Mouse (Mus musculus) hindbrain, embryonic 14.5 days (tissue): ENCODE data around the gene Lin7a. TPM values are rescaled to one million over a fixed set of nuclear protein-coding genes. Genes with fewer than 3 reads are reported as not detected.

Experiments used
- ATAC-seq: fragments of 200-750 bp; cut with Nextera tagmentation; 2 replicates; pipeline ENCODE4 v1.8.0; 2017; ENCODE audit warnings: moderate number of reproducible peaks, mild to moderate bottlenecking, moderate TSS enrichment, moderate library complexity; ENCODE audit not compliant: low FRiP score
- DNase-seq: peaks from one replicate; pipeline ENCODE4 v3.0.0-alpha.2; 2015; ENCODE audit warnings: low spot score
- H3K27ac ChIP-seq: fragments of 300-500 bp; sonication (generic); 2 replicates; pipeline ENCODE4 v1.5.1; 2014; ENCODE audit warnings: mild to moderate bottlenecking, moderate library complexity
- H3K27me3 ChIP-seq: fragments of 300-500 bp; sonication (generic); 2 replicates; pipeline ENCODE4 v1.6.1; 2014; ENCODE audit warnings: mild to moderate bottlenecking, low read length, mixed read lengths; ENCODE audit not compliant: control insufficient read depth, insufficient read depth
- H3K36me3 ChIP-seq: fragments of 300-500 bp; sonication (generic); replicated peaks from 2 replicates; pipeline ENCODE4 v1.6.1; 2014; ENCODE audit not compliant: control insufficient read depth, insufficient read depth
- H3K4me1 ChIP-seq: fragments of 300-500 bp; sonication (generic); replicated peaks from 2 replicates; pipeline ENCODE4 v1.6.1; 2014; ENCODE audit warnings: antibody characterized with exemption, low read length, mixed read lengths; ENCODE audit not compliant: control insufficient read depth, insufficient read depth
- H3K4me2 ChIP-seq: fragments of 300-500 bp; sonication (generic); replicated peaks from 2 replicates; pipeline ENCODE4 v1.6.1; 2014; ENCODE audit warnings: mild to moderate bottlenecking, moderate library complexity
- H3K4me3 ChIP-seq: fragments of 300-500 bp; sonication (generic); replicated peaks from 2 replicates; pipeline ENCODE4 v1.5.1; 2014; ENCODE audit warnings: mild to moderate bottlenecking, low read length
- H3K9ac ChIP-seq: fragments of 300-500 bp; sonication (generic); 2 replicates; pipeline ENCODE4 v1.6.1; 2014
- H3K9me3 ChIP-seq: fragments of 300-500 bp; sonication (generic); 2 replicates; pipeline ENCODE4 v1.6.1; 2016; ENCODE audit warnings: low read length; ENCODE audit not compliant: control insufficient read depth
- WGBS: fragments of 180-500 bp; shearing (Covaris S2); extraction: QIAGEN DNeasy Blood & Tissue Kit; methylation state at CpG from one replicate; pipeline ENCODE4 v1.1.7; 2014; 5-methylcytosine and 5-hydroxymethylcytosine counted together
- polyA plus RNA-seq: library from polyadenylated mRNA; unstranded; fragments of >200 nt; fragmentation: Nextera tagmentation; extraction: Ambion mirVana; gene quantifications from 2 replicates; pipeline ENCODE4 v1.2.1, GENCODE M21; 2014

Gene Lin7a
- polyA plus RNA-seq, 1 experiment from 2014 or later = 36.2 TPM

- no peak overlapping the region for H3K4me3 ChIP-seq
- no peak overlapping the region for H3K4me2 ChIP-seq
- H3K9me3 ChIP-seq = no peaks in the 10 kb centered on the region
- 70% methylated on average over 5 of the region's 5 CpGs for WGBS
- DNase-seq (no peak), ATAC-seq (no peak)
- no peaks in the 10 kb centered on the region for H3K36me3 ChIP-seq
- no peak overlapping the region for H3K9ac ChIP-seq
- no peak overlapping the region for H3K27ac ChIP-seq
- no peaks in the 10 kb centered on the region for H3K27me3 ChIP-seq
- no peaks in the 10 kb centered on the region for H3K4me1 ChIP-seq
Observed at GRCm38 (mm10) chr10:107256451-107256960, 15.0 kb upstream of the Lin7a start.

GRCm38 (mm10) chr10:107260428-107260827 lies 11.1 kb upstream of the Lin7a start:
- no peak overlapping the region for H3K4me2 ChIP-seq
- H3K9ac ChIP-seq = no peak overlapping the region
- DNase-seq (no peak), ATAC-seq (no peak)
- H3K4me3 ChIP-seq = no peak overlapping the region
- no peaks in the 10 kb centered on the region for H3K4me1 ChIP-seq
- no peaks in the 10 kb centered on the region for H3K36me3 ChIP-seq
- 84% methylated on average over 2 of the region's 2 CpGs for WGBS
- H3K9me3 ChIP-seq = no peaks in the 10 kb centered on the region
- H3K27me3 ChIP-seq = no peaks in the 10 kb centered on the region
- no peak overlapping the region for H3K27ac ChIP-seq

- H3K36me3 ChIP-seq = no peaks in the 10 kb centered on the region
- H3K27ac ChIP-seq = peak overlapping the region; percentile 92
- H3K4me3 ChIP-seq = peak overlapping the region; percentile 71
- peak overlapping the region; percentile 66 for H3K4me2 ChIP-seq
- H3K4me1 ChIP-seq = peaks cover 8% of the 10 kb centered on the region
- H3K9ac ChIP-seq = peak overlapping the region; percentile 73
- no peaks in the 10 kb centered on the region for H3K27me3 ChIP-seq
- under 1% methylated on average over 41 of the region's 41 CpGs for WGBS
- DNase-seq (peak; percentile 45), ATAC-seq (peak; percentile 79)
- no peaks in the 10 kb centered on the region for H3K9me3 ChIP-seq
Observed at GRCm38 (mm10) chr10:107272131-107272803, 781 bp downstream of the Lin7a start.

- Histone ChIP-seq H3K9me3 (no peaks in the 10 kb centered on the region), H3K27me3 (no peaks in the 10 kb centered on the region), H3K9ac (peak overlapping the region; percentile 73), H3K4me3 (peak overlapping the region; percentile 71), H3K4me1 (peaks cover 8% of the 10 kb centered on the region), H3K36me3 (no peaks in the 10 kb centered on the region), H3K27ac (peak overlapping the region; percentile 92), H3K4me2 (peak overlapping the region; percentile 66)
- ATAC-seq (peak; percentile 53; the same call in 1 of the 2 replicates), DNase-seq (no peak)
- 5% methylated on average over 11 of the region's 11 CpGs for WGBS
Observed at GRCm38 (mm10) chr10:107272804-107273145, 1.3 kb downstream of the Lin7a start.

- ATAC-seq (no peak), DNase-seq (peak; percentile 25)
- Histone ChIP-seq H3K36me3 (no peaks in the 10 kb centered on the region), H3K4me2 (peak overlapping the region; percentile 66), H3K4me3 (peak overlapping the region; percentile 71), H3K27ac (no peak overlapping the region), H3K27me3 (no peaks in the 10 kb centered on the region), H3K9me3 (no peaks in the 10 kb centered on the region), H3K9ac (no peak overlapping the region), H3K4me1 (peaks cover 8% of the 10 kb centered on the region)
- WGBS = 45% methylated on average over 6 of the region's 6 CpGs
Observed at GRCm38 (mm10) chr10:107273848-107274247, 2.4 kb downstream of the Lin7a start.

GRCm38 (mm10) chr10:107274785-107275184 lies 3.3 kb downstream of the Lin7a start:
- no peaks in the 10 kb centered on the region for H3K9me3 ChIP-seq
- peak; percentile 45 for DNase-seq
- H3K9ac ChIP-seq = no peak overlapping the region
- ATAC-seq = no peak
- H3K27me3 ChIP-seq = no peaks in the 10 kb centered on the region
- 0 out of 2 replicates have a peak overlapping the region, but pooled peaks have one; percentile 66 for H3K4me2 ChIP-seq
- H3K36me3 ChIP-seq = no peaks in the 10 kb centered on the region
- no peak overlapping the region for H3K27ac ChIP-seq
- H3K4me3 ChIP-seq = no peak overlapping the region
- WGBS = 57% methylated on average over 3 of the region's 3 CpGs
- H3K4me1 ChIP-seq = peaks cover 8% of the 10 kb centered on the region

GRCm38 (mm10) chr10:107276647-107277046 lies 5.2 kb downstream of the Lin7a start:
- H3K9me3 ChIP-seq = no peaks in the 10 kb centered on the region
- no peak for ATAC-seq
- no peaks in the 10 kb centered on the region for H3K27me3 ChIP-seq
- no peaks in the 10 kb centered on the region for H3K4me1 ChIP-seq
- H3K4me2 ChIP-seq = no peak overlapping the region
- no peak overlapping the region for H3K27ac ChIP-seq
- no peak overlapping the region for H3K4me3 ChIP-seq
- no peaks in the 10 kb centered on the region for H3K36me3 ChIP-seq
- no peak for DNase-seq
- 92% methylated on average over 2 of the region's 2 CpGs for WGBS
- no peak overlapping the region for H3K9ac ChIP-seq

GRCm38 (mm10) chr10:107293934-107294664 lies 22.6 kb downstream of the Lin7a start:
- ATAC-seq (no peak; the same call in 1 of the 2 replicates), DNase-seq (no peak)
- no peak overlapping the region for H3K4me2 ChIP-seq
- H3K9me3 ChIP-seq = 0 out of 2 replicates have a peak, but pooled peaks cover 4% of the 10 kb centered on the region
- H3K9ac ChIP-seq = no peak overlapping the region
- no peak overlapping the region for H3K4me3 ChIP-seq
- H3K27ac ChIP-seq = no peak overlapping the region
- H3K4me1 ChIP-seq = peaks cover 7% of the 10 kb centered on the region; the same call in 1 of the 2 replicates
- H3K36me3 ChIP-seq = no peaks in the 10 kb centered on the region
- H3K27me3 ChIP-seq = no peaks in the 10 kb centered on the region
- WGBS = 67% methylated on average over 7 of the region's 7 CpGs

GRCm38 (mm10) chr10:107300587-107301248 lies 29.2 kb downstream of the Lin7a start:
- DNase-seq = no peak
- no peak overlapping the region for H3K27ac ChIP-seq

More at GRCm38 (mm10) chr10:107300587-107301248, 29.2 kb downstream of the Lin7a start:
- H3K9me3 ChIP-seq = 0 out of 2 replicates have a peak, but pooled peaks cover 4% of the 10 kb centered on the region
- no peaks in the 10 kb centered on the region for H3K27me3 ChIP-seq
- no peak overlapping the region for H3K9ac ChIP-seq
- H3K36me3 ChIP-seq = no peaks in the 10 kb centered on the region
- no peaks in the 10 kb centered on the region for H3K4me1 ChIP-seq
- no peak overlapping the region for H3K4me3 ChIP-seq
- no peak overlapping the region for H3K4me2 ChIP-seq
- no peak for ATAC-seq
- WGBS = 89% methylated on average over 2 of the region's 2 CpGs
